Mouse (Mus musculus): Measurements from ENCODE around the gene Gm20388. TPM values are rescaled to one million over a fixed set of nuclear protein-coding genes. Genes with fewer than 3 reads are reported as not detected.

Gene Gm20388
- polyA plus RNA-seq, 1 experiment from 2014 or later: not detected

DNA sequence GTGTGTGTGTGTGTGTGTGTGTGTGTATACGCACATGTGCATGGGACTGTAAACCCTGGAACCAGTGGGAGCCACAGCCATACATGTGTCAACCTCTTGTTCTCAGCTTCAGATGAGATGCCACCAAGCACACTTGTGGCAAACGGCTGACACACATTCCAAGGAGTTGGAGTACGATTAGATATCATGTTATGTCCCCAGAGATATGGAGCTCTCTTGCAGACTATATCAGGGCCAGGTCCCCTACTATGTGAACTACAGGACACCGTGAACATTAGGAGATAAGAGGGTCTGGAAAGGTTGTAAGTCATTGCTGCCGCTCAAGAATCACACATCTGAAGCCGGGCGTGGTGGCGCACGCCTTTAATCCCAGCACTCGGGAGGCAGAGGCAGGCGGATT is 2772.2 kb downstream of the Gm20388 start:
- 90% methylated on average over 11 of the region's 11 CpGs for WGBS
- Histone ChIP-seq H3K27ac (replicated peaks; ENCODE audit: low read depth, low read length) (no peak overlapping the region), H3K9me3 (ENCODE audit: control insufficient read depth, low read length) (no peaks in the 10 kb centered on the region), H3K27me3 (ENCODE audit: control insufficient read depth, insufficient read depth, low read length) (peaks cover 11% of the 10 kb centered on the region), H3K4me1 (ENCODE audit: control insufficient read depth, insufficient read depth, low read length) (peaks cover 15% of the 10 kb centered on the region), H3K4me3 (ENCODE audit: low read depth, low read length) (no peak overlapping the region), H3K36me3 (ENCODE audit: control insufficient read depth, insufficient read depth, low read length) (no peaks in the 10 kb centered on the region), H3K9ac (ENCODE audit: low read length) (no peak overlapping the region), H3K4me2 (ENCODE audit: low read depth, severe bottlenecking) (no peak overlapping the region)
- ATAC-seq (ENCODE audit: insufficient number of reproducible peaks, low FRiP score, low TSS enrichment, low read depth) (no peak), DNase-seq (ENCODE audit: low spot score) (no peak)

DNA sequence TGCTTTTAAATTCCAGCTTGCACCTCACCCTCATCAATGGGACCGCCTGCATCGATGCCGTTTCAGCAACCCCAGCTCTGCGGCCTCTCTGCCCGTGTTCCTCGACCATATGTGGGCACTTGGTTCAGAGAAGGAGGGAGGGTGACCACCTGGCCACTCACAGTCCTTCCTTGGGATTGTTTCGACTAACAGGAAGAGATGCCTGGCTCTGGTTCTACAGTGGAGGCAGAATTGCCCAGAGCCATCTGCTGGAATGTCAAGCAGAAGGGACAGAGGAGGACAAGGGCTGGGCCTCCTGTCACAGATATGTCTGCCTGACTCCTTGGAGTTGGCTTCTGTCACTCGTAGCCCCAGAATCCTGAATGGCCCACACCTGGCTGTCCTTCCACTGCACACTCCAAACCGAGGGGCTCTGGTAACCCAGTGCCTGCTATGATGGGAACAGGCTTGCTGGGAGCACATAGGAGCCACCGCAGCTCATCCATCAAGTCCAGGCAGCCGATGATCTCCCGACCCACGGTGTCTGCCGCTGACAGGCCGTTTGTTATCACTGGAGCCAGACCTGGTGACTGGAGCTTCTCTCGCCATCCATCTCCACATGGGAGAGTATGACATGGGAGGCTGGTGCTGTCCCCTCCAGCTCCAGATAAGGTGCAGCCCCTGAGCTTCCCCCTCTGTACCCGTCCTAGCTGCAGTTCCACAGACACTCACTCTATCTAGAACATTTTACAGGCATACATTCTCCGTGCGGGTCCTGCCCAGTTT is 2774.6 kb downstream of the Gm20388 start:
- Histone ChIP-seq H3K4me3 (ENCODE audit: low read depth, low read length) (no peak overlapping the region), H3K27me3 (ENCODE audit: control insufficient read depth, insufficient read depth, low read length) (peaks cover 8% of the 10 kb centered on the region), H3K4me1 (ENCODE audit: control insufficient read depth, insufficient read depth, low read length) (peaks cover 3% of the 10 kb centered on the region; the same call in 1 of the 2 replicates), H3K9ac (ENCODE audit: low read length) (no peak overlapping the region), H3K27ac (replicated peaks; ENCODE audit: low read depth, low read length) (no peak overlapping the region), H3K9me3 (ENCODE audit: control insufficient read depth, low read length) (no peaks in the 10 kb centered on the region), H3K36me3 (ENCODE audit: control insufficient read depth, insufficient read depth, low read length) (no peaks in the 10 kb centered on the region), H3K4me2 (ENCODE audit: low read depth, severe bottlenecking) (no peak overlapping the region)
- ATAC-seq (ENCODE audit: insufficient number of reproducible peaks, low FRiP score, low TSS enrichment, low read depth): no peak
- DNase-seq (ENCODE audit: low spot score): no peak
- 50% methylated on average over 19 of the region's 19 CpGs for WGBS

DNA sequence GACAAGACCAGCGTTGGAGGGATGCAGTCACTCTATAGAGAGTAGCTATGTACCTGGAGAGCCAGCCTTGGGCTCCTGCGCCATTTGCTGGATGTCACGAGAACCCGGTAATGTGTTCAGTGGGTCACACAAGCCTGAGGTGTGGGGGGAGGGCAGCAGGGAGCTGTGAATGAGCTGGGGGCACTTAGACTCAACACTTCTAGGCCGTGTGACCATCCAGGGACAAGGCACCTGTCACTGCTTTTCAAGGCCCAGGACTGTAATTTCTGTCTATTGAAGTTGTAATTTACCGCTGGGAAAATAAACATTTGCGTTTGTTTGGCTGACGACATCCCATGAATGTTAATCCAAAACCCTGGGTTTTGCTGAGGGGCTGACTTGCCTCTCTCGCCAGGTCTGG is 2776.2 kb downstream of the Gm20388 start:
- no peak for DNase-seq (ENCODE audit: low spot score)
- H3K4me2 ChIP-seq (ENCODE audit: low read depth, severe bottlenecking): no peak overlapping the region
- H3K36me3 ChIP-seq (ENCODE audit: control insufficient read depth, insufficient read depth, low read length): no peaks in the 10 kb centered on the region
- no peaks in the 10 kb centered on the region for H3K4me1 ChIP-seq (ENCODE audit: control insufficient read depth, insufficient read depth, low read length)
- 59% methylated on average over 9 of the region's 9 CpGs for WGBS
- H3K9ac ChIP-seq (ENCODE audit: low read length): no peak overlapping the region
- H3K9me3 ChIP-seq (ENCODE audit: control insufficient read depth, low read length): no peaks in the 10 kb centered on the region
- H3K27ac ChIP-seq (replicated peaks; ENCODE audit: low read depth, low read length): no peak overlapping the region
- no peak for ATAC-seq (ENCODE audit: insufficient number of reproducible peaks, low FRiP score, low TSS enrichment, low read depth)
- no peak overlapping the region for H3K4me3 ChIP-seq (ENCODE audit: low read depth, low read length)
- peaks cover 5% of the 10 kb centered on the region; the same call in 1 of the 2 replicates for H3K27me3 ChIP-seq (ENCODE audit: control insufficient read depth, insufficient read depth, low read length)

DNA sequence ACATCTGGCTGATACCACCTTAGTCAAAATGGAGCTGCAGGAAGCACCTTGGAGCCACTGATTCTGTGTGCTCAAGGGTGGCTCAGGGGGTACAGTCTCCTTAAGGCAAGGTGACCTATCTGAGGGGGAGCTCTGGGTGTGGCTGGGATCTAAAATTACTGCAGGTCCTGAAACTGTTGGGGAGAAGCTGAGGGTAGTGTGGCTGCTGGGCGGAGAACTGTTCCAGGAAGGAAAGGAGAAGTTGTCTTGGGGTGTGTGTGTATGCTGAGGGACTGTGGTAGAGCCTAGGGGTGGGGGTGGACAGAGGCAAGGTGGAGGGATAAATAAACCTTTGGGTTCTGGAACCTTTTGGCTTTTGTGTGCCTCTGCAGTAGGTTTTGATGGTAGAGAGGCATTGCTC is 2778.7 kb downstream of the Gm20388 start:
- Histone ChIP-seq H3K9ac (ENCODE audit: low read length) (no peak overlapping the region), H3K27ac (replicated peaks; ENCODE audit: low read depth, low read length) (no peak overlapping the region), H3K4me2 (ENCODE audit: low read depth, severe bottlenecking) (no peak overlapping the region), H3K9me3 (ENCODE audit: control insufficient read depth, low read length) (no peaks in the 10 kb centered on the region), H3K36me3 (ENCODE audit: control insufficient read depth, insufficient read depth, low read length) (no peaks in the 10 kb centered on the region), H3K27me3 (ENCODE audit: control insufficient read depth, insufficient read depth, low read length) (peaks cover 5% of the 10 kb centered on the region; the same call in 1 of the 2 replicates), H3K4me3 (ENCODE audit: low read depth, low read length) (no peak overlapping the region), H3K4me1 (ENCODE audit: control insufficient read depth, insufficient read depth, low read length) (no peaks in the 10 kb centered on the region)
- DNase-seq (ENCODE audit: low spot score) (no peak), ATAC-seq (ENCODE audit: insufficient number of reproducible peaks, low FRiP score, low TSS enrichment, low read depth) (no peak)
- WGBS: 83% methylated on average over 1 of the region's 1 CpGs

DNA sequence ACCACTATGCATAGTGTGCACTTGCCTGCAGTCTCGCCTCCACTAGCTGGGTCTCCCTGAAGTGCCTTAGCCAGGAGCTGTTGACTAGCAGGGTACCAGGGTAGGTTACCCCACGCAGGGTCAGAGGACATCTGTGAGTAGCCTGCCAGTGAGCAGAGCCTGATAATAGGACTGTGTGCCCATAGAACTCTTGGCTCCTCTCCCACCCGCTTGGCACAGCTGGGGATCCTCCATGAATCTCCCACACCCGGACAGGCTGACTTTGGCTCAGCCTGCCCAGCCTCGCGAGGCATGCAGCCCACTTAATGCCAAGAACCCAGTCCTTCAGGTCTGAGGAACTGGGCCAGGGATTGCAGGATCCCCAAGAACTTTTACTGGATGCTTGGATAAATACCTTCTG is 2780.4 kb downstream of the Gm20388 start:
- Histone ChIP-seq H3K9ac (ENCODE audit: low read length) (no peak overlapping the region), H3K9me3 (ENCODE audit: control insufficient read depth, low read length) (no peaks in the 10 kb centered on the region), H3K4me3 (ENCODE audit: low read depth, low read length) (no peak overlapping the region), H3K4me1 (ENCODE audit: control insufficient read depth, insufficient read depth, low read length) (0 out of 2 replicates have a peak, but pooled peaks cover 2% of the 10 kb centered on the region), H3K27me3 (ENCODE audit: control insufficient read depth, insufficient read depth, low read length) (peaks cover 3% of the 10 kb centered on the region; the same call in 1 of the 2 replicates), H3K27ac (replicated peaks; ENCODE audit: low read depth, low read length) (no peak overlapping the region), H3K4me2 (ENCODE audit: low read depth, severe bottlenecking) (no peak overlapping the region), H3K36me3 (ENCODE audit: control insufficient read depth, insufficient read depth, low read length) (no peaks in the 10 kb centered on the region)
- ATAC-seq (ENCODE audit: insufficient number of reproducible peaks, low FRiP score, low TSS enrichment, low read depth): no peak
- no peak for DNase-seq (ENCODE audit: low spot score)
- 85% methylated on average over 6 of the region's 6 CpGs for WGBS

DNA sequence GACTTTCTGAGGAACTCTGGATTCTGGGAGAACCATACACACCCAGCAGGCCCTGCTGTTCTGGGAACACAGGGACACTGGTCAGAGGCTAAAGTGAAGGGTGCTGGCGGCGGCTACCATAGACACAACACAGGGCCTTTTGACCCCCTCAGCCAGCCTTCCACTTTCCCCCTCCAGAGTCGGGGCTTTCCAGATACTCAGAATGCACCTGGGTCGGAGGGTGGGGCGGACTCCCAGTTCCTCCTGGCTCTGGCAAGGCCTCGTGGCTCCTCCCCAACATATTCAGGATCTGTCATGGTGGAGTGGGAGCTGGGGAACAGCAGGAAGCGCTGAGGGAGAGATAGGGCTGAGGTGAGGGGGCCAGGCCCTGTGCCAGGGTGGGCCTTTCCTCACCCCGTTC is 2781.5 kb downstream of the Gm20388 start:
- 0 out of 2 replicates have a peak, but pooled peaks cover 2% of the 10 kb centered on the region for H3K4me1 ChIP-seq (ENCODE audit: control insufficient read depth, insufficient read depth, low read length)
- H3K4me3 ChIP-seq (ENCODE audit: low read depth, low read length): no peak overlapping the region
- H3K36me3 ChIP-seq (ENCODE audit: control insufficient read depth, insufficient read depth, low read length): no peaks in the 10 kb centered on the region
- DNase-seq (ENCODE audit: low spot score) (no peak), ATAC-seq (ENCODE audit: insufficient number of reproducible peaks, low FRiP score, low TSS enrichment, low read depth) (no peak)
- H3K27me3 ChIP-seq (ENCODE audit: control insufficient read depth, insufficient read depth, low read length): no peaks in the 10 kb centered on the region
- no peak overlapping the region for H3K9ac ChIP-seq (ENCODE audit: low read length)
- 78% methylated on average over 8 of the region's 8 CpGs for WGBS
- H3K27ac ChIP-seq (replicated peaks; ENCODE audit: low read depth, low read length): no peak overlapping the region
- H3K4me2 ChIP-seq (ENCODE audit: low read depth, severe bottlenecking): no peak overlapping the region
- H3K9me3 ChIP-seq (ENCODE audit: control insufficient read depth, low read length): no peaks in the 10 kb centered on the region

DNA sequence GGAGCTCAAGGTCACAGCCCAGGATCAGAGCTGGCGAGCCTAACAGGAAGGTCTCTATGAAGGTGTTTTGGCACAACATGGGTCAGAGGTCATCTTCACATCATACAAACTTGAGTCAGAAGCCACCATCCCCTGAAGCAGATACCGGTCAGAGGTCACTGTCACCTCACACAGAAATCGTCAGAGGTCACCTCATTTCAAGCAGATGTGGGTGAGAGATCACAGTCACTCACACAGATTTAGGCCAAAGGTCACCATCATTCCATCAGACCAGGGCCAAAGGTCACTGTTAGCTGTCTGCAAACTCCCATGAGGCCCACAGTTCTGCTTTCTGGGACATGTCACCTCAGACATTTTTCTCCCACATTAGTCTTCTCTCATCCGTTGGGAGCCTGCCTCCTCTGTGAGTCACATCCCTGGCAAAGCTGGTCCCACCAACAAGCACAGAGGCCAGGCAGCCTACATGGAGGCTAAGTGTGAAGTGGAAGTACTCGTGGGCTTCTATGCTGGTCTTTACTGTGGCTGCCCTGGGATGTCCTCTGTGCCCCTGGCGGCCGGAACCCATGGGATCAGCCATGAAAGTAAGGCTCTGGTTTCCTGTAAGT is 2784.9 kb downstream of the Gm20388 start:
- no peak for ATAC-seq (ENCODE audit: insufficient number of reproducible peaks, low FRiP score, low TSS enrichment, low read depth)
- peaks cover 7% of the 10 kb centered on the region; the same call in 1 of the 2 replicates for H3K4me1 ChIP-seq (ENCODE audit: control insufficient read depth, insufficient read depth, low read length)
- 35% methylated on average over 7 of the region's 7 CpGs for WGBS

DNA sequence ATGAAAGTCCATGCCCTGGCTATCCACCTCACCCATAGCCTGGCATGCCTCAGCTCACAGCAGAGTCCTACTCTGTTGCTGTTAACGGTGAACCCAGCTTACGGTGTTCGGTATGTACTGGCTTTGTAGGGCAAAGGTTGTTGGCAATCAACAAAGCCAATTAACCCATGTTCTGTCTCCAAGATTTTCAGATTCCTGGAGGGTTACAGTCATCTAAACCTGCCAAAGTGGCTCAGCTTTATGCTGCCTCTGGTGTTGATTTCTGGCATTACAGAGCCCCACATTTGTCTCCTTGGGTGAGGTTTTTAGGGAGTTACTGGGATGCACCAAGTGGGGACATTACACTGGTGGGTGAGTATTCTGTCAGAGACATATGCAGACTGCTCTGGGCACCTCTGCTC is 2786.5 kb downstream of the Gm20388 start:
- Histone ChIP-seq H3K4me1 (ENCODE audit: control insufficient read depth, insufficient read depth, low read length) (peaks cover 20% of the 10 kb centered on the region), H3K9ac (ENCODE audit: low read length) (no peak overlapping the region), H3K27ac (replicated peaks; ENCODE audit: low read depth, low read length) (no peak overlapping the region), H3K4me3 (ENCODE audit: low read depth, low read length) (no peak overlapping the region), H3K4me2 (ENCODE audit: low read depth, severe bottlenecking) (no peak overlapping the region), H3K9me3 (ENCODE audit: control insufficient read depth, low read length) (no peaks in the 10 kb centered on the region), H3K36me3 (ENCODE audit: control insufficient read depth, insufficient read depth, low read length) (no peaks in the 10 kb centered on the region), H3K27me3 (ENCODE audit: control insufficient read depth, insufficient read depth, low read length) (no peaks in the 10 kb centered on the region)
- DNase-seq (ENCODE audit: low spot score) (no peak), ATAC-seq (ENCODE audit: insufficient number of reproducible peaks, low FRiP score, low TSS enrichment, low read depth) (no peak)
- WGBS: 81% methylated on average over 3 of the region's 3 CpGs

More for the DNA sequence above, 2784.9 kb downstream of the Gm20388 start:
- Histone ChIP-seq H3K27ac (replicated peaks; ENCODE audit: low read depth, low read length) (no peak overlapping the region), H3K4me2 (ENCODE audit: low read depth, severe bottlenecking) (no peak overlapping the region), H3K9ac (ENCODE audit: low read length) (no peak overlapping the region), H3K27me3 (ENCODE audit: control insufficient read depth, insufficient read depth, low read length) (no peaks in the 10 kb centered on the region), H3K4me3 (ENCODE audit: low read depth, low read length) (no peak overlapping the region), H3K36me3 (ENCODE audit: control insufficient read depth, insufficient read depth, low read length) (no peaks in the 10 kb centered on the region), H3K9me3 (ENCODE audit: control insufficient read depth, low read length) (no peaks in the 10 kb centered on the region)
- DNase-seq (ENCODE audit: low spot score): no peak
